Mouse (Mus musculus) bone marrow, adult 2 months (tissue): Measurements from ENCODE around the gene Myo9b. TPM values are rescaled to one million over a fixed set of nuclear protein-coding genes. Genes with fewer than 3 reads are reported as not detected.
A peak's percentile ranks its signal among the peaks of the same experiment; 100 is the strongest.

ENCODE experiments used
- H3K27ac ChIP-seq: fragments of 200-500 bp; 2 replicates; pipeline ENCODE4 v1.5.1; 2012; ENCODE audit warnings: low read depth, mild to moderate bottlenecking, control low read depth, inconsistent platforms, low read length; ENCODE audit not compliant: control insufficient read depth, poor library complexity, insufficient read depth
- H3K4me1 ChIP-seq: fragments of 200-500 bp; 2 replicates; pipeline ENCODE4 v1.6.1; 2011; ENCODE audit warnings: low read length; ENCODE audit not compliant: control insufficient read depth, insufficient read depth
- H3K4me3 ChIP-seq: fragments of 200-500 bp; replicated peaks from 2 replicates; pipeline ENCODE3; 2011; ENCODE audit warnings: mild to moderate bottlenecking, low read depth, low read length, control low read depth; ENCODE audit not compliant: control insufficient read depth
- CTCF ChIP-seq: fragments of 200-500 bp; IDR thresholded peaks from 2 replicates; pipeline ENCODE4 v1.5.1; 2011; ENCODE audit warnings: low read length, control low read depth; ENCODE audit not compliant: control insufficient read depth, insufficient read depth
- POLR2A ChIP-seq: fragments of 200-500 bp; IDR thresholded peaks from 2 replicates; pipeline ENCODE4 v1.6.1; 2011; ENCODE audit warnings: low read depth, mild to moderate bottlenecking, control low read depth, low read length, borderline replicate concordance; ENCODE audit not compliant: control insufficient read depth
- WGBS: fragments of 180-500 bp; shearing (Covaris S2); methylation state at CpG from one replicate; pipeline ENCODE4 v1.1.7; 2018; 5-methylcytosine and 5-hydroxymethylcytosine counted together
- polyA plus RNA-seq: library from polyadenylated mRNA; stranded (reverse); fragments of >200 nt; gene quantifications from 2 replicates; pipeline ENCODE4 v1.2.4, GENCODE M21; 2011; ENCODE audit warnings: low replicate concordance; ENCODE audit not compliant: missing spikeins, insufficient read depth, insufficient read length

Gene Myo9b
- polyA plus RNA-seq, 1 experiment: 64.6 TPM

DNA sequence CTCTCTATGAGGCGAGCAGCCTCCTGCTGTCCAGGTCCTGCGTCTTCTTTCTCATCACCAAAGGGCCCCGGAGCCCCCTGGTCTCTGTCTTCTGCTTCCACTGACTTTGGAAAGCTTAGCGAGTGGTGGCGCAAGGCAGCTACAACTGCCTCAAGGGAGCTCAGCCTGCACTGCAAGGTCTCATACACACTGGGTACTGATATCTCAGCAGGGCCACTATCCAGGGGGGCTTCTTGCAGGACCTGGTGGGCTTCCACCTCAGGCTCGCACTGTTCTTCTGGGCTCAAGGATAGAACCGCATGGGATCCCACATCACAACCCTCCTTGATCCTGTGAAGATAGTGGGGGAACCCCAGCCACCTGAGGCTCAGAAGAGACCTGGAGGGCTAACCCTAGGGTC, 122.0 kb downstream of the Myo9b start:
- Histone ChIP-seq H3K4me3 (no peak overlapping the region), H3K4me1 (peaks cover 3% of the 10 kb centered on the region; the same call in 1 of the 2 replicates), H3K27ac (no peak overlapping the region)
- WGBS: 81% methylated on average over 7 of the region's 7 CpGs
- TF ChIP-seq CTCF (no peak), POLR2A (no peak)

GRCm38 (mm10) chr8:71395071-71395470, 122.6 kb downstream of the Myo9b start:
- peaks cover 3% of the 10 kb centered on the region; the same call in 1 of the 2 replicates for H3K4me1 ChIP-seq
- WGBS: 77% methylated on average over 10 of the region's 10 CpGs
- H3K27ac ChIP-seq: no peak overlapping the region
- TF ChIP-seq CTCF (no peak), POLR2A (no peak)
- no peak overlapping the region for H3K4me3 ChIP-seq

GRCm38 (mm10) chr8:71395629-71396028, 123.1 kb downstream of the Myo9b start, which contains the start of gene Ushbp1:
Gene Ushbp1, minus strand, starts transcription at chr8:71395802.
- Histone ChIP-seq H3K4me1 (peaks cover 3% of the 10 kb centered on the region; the same call in 1 of the 2 replicates), H3K4me3 (peak within 1 kb of the TSS; percentile 84), H3K27ac (no peak within 1 kb of the TSS)
- no peak for TF ChIP-seq POLR2A
- TF ChIP-seq CTCF: no peak
- WGBS: 80% methylated on average over 9 of the region's 9 CpGs

- TF ChIP-seq POLR2A (peak; percentile 68; the same call in 1 of the 2 replicates), CTCF (no peak)
- no peak within 1 kb of the TSS for H3K27ac ChIP-seq
- WGBS: under 1% methylated on average over 34 of the region's 34 CpGs
Observed at GRCm38 (mm10) chr8:71396639-71397305, 124.3 kb downstream of the Myo9b start, which contains the start of gene Babam1. Gene Babam1, plus strand, starts transcription at chr8:71396861.

DNA sequence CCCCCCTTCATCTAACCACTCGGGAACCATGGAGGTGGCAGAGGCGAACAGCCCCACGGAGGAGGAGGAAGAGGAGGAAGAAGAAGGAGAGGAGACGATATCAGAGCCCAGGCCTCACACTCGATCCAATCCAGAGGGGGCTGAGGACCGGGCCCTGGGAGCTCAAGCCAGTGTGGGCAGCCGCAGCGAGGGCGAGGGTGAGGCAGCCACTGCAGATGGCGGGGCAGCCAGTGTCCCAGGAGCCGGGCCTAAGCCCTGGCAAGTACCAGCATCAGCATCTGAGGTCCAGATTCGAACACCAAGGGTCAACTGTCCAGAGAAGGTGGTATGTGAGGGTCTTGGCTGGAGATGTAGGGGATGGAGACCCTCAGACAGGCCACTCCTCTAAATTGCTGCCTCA, 125.2 kb downstream of the Myo9b start:
- 80% methylated on average over 12 of the region's 12 CpGs for WGBS
- TF ChIP-seq POLR2A (no peak), CTCF (no peak)
- no peak overlapping the region for H3K27ac ChIP-seq
- H3K4me3 ChIP-seq: no peak overlapping the region
- peaks cover 3% of the 10 kb centered on the region; the same call in 1 of the 2 replicates for H3K4me1 ChIP-seq

More at GRCm38 (mm10) chr8:71396639-71397305, 124.3 kb downstream of the Myo9b start, which contains the start of gene Babam1:
- Histone ChIP-seq H3K4me3 (peak within 1 kb of the TSS; percentile 84), H3K4me1 (peaks cover 3% of the 10 kb centered on the region; the same call in 1 of the 2 replicates)

DNA sequence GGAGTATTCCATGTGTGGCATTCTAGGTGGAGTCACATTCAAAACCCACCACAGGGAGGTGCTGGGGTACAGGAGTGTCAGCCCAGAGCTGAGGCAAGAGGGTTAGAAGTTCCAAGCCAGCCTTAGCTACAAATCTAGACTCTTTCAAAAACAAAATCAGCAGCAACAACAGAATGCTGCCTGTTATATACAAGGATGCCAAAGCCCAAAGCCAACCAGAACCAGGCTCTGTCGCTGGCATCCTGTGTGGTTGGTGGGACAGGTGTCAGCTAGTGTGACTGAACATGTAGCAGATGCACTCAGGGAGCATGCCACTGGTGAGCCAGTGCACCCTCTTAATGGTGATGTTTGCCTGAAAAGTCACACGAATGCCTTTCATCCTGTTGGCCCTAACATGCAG, 128.3 kb downstream of the Myo9b start:
- WGBS: 90% methylated on average over 2 of the region's 2 CpGs
- H3K27ac ChIP-seq: no peak overlapping the region
- H3K4me1 ChIP-seq: peaks cover 5% of the 10 kb centered on the region
- TF ChIP-seq CTCF: no peak
- no peak for TF ChIP-seq POLR2A
- H3K4me3 ChIP-seq: no peak overlapping the region

GRCm38 (mm10) chr8:71401454-71401853, 128.9 kb downstream of the Myo9b start:
- TF ChIP-seq POLR2A (no peak), CTCF (no peak)

GRCm38 (mm10) chr8:71402446-71402964, 130.0 kb downstream of the Myo9b start:
- 86% methylated on average over 9 of the region's 9 CpGs for WGBS
- peaks cover 4% of the 10 kb centered on the region for H3K4me1 ChIP-seq
- no peak overlapping the region for H3K27ac ChIP-seq
- peak; percentile 19; the same call in 1 of the 2 replicates for TF ChIP-seq POLR2A
- TF ChIP-seq CTCF: no peak
- H3K4me3 ChIP-seq: no peak overlapping the region

More at GRCm38 (mm10) chr8:71401454-71401853, 128.9 kb downstream of the Myo9b start:
- peaks cover 4% of the 10 kb centered on the region for H3K4me1 ChIP-seq
- no peak overlapping the region for H3K4me3 ChIP-seq
- H3K27ac ChIP-seq: no peak overlapping the region
